Mouse (Mus musculus) heart, embryonic 15.5 days (tissue): Measurements from ENCODE around the gene Pou2f3. TPM values are rescaled to one million over a fixed set of nuclear protein-coding genes. Genes with fewer than 3 reads are reported as not detected.

Experiments
- ATAC-seq: fragments of 200-750 bp; cut with Nextera tagmentation; replicated peaks from 2 replicates; pipeline ENCODE4 v1.8.0; 2017; ENCODE audit warnings: low read depth, moderate TSS enrichment; ENCODE audit not compliant: insufficient number of reproducible peaks, insufficient read depth, low FRiP score
- H3K27ac ChIP-seq: fragments of 300-500 bp; sonication (generic); 2 replicates; pipeline ENCODE4 v1.5.1; 2015; ENCODE audit warnings: mild to moderate bottlenecking, inconsistent platforms
- H3K27me3 ChIP-seq: fragments of 300-500 bp; sonication (generic); 2 replicates; pipeline ENCODE4 v1.6.1; 2015; ENCODE audit warnings: inconsistent platforms
- H3K36me3 ChIP-seq: fragments of 300-500 bp; sonication (generic); 2 replicates; pipeline ENCODE4 v1.6.1; 2015; ENCODE audit warnings: mild to moderate bottlenecking, inconsistent platforms
- H3K4me1 ChIP-seq: fragments of 300-500 bp; sonication (generic); replicated peaks from 2 replicates; pipeline ENCODE4 v1.6.1; 2015; ENCODE audit warnings: inconsistent platforms
- H3K4me2 ChIP-seq: fragments of 300-500 bp; sonication (generic); 2 replicates; pipeline ENCODE4 v1.6.1; 2015; ENCODE audit warnings: inconsistent platforms, mild to moderate bottlenecking, moderate library complexity
- H3K4me3 ChIP-seq: fragments of 300-500 bp; sonication (generic); 2 replicates; pipeline ENCODE4 v1.5.1; 2015; ENCODE audit warnings: mild to moderate bottlenecking, inconsistent platforms
- H3K9ac ChIP-seq: fragments of 300-500 bp; sonication (generic); 2 replicates; pipeline ENCODE4 v1.6.1; 2015; ENCODE audit warnings: mild to moderate bottlenecking, inconsistent platforms
- H3K9me3 ChIP-seq: fragments of 300-500 bp; sonication (generic); replicated peaks from 2 replicates; pipeline ENCODE4 v1.6.1; 2016; ENCODE audit warnings: inconsistent platforms
- WGBS: fragments of 180-500 bp; shearing (Covaris S2); methylation state at CpG from one replicate; pipeline ENCODE4 v1.1.7; 2015; ENCODE audit warnings: mixed read lengths; 5-methylcytosine and 5-hydroxymethylcytosine counted together
- polyA plus RNA-seq: library from polyadenylated mRNA; unstranded; fragments of >200 nt; fragmentation: Nextera tagmentation; extraction: Ambion mirVana; gene quantifications from 2 replicates; pipeline ENCODE4 v1.2.1, GENCODE M21; 2015

Gene Pou2f3
- polyA plus RNA-seq, 1 experiment from 2014 or later: 0.11 TPM

GRCm38 (mm10) chr9:43206022-43206390, 4.2 kb downstream of the Pou2f3 start:
- H3K4me2 ChIP-seq: peak overlapping the region; percentile 63
- H3K36me3 ChIP-seq: no peaks in the 10 kb centered on the region
- peaks cover 24% of the 10 kb centered on the region for H3K4me1 ChIP-seq
- H3K9ac ChIP-seq: no peak overlapping the region
- no peak overlapping the region for H3K27ac ChIP-seq
- H3K9me3 ChIP-seq: no peaks in the 10 kb centered on the region
- WGBS: 4% methylated on average over 15 of the region's 15 CpGs
- H3K4me3 ChIP-seq: peak overlapping the region; percentile 37
- no peak for ATAC-seq
- H3K27me3 ChIP-seq: peaks cover 72% of the 10 kb centered on the region

DNA sequence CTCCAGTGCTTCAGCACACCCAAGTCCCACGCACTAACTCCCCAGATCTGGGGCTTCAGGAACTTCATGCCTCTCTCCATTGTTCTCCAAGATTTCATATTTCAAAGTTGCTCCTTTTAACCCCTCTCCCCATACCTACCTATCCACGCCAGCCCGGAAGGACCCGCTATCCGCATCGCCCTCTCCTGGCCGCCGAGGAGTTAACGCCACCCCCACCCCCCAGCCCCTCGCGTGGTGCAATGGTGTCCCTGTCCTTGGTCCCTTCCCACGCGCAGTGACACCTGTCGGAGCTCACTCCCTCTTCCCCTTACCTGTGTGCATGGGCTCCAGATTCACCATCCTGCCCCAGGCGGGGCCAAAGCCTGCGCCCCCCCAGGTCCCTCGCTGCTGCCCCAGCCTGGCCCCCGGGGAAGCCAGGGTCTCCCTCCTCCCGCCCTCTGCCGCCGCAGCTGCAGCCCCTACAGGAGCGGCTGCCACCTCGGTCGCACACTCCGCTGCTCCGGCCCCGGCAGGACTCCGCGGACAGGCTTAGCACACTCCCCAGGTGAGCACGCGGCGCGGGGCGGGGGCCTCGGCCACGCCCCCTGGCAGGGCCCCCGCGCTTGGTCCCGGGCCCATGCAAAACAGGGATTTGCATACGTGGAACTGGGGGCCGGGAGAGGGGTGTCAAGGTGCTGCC, 4.7 kb downstream of the Pou2f3 start:
- H3K4me3 ChIP-seq: peak overlapping the region; percentile 37
- whole genome bisulfite sequencing: under 1% methylated on average over 41 of the region's 41 CpGs
- no peaks in the 10 kb centered on the region for H3K36me3 ChIP-seq
- H3K9me3 ChIP-seq: no peaks in the 10 kb centered on the region
- no peak; the same call in 1 of the 2 replicates for ATAC-seq
- peaks cover 19% of the 10 kb centered on the region for H3K4me1 ChIP-seq
- no peak overlapping the region for H3K9ac ChIP-seq
- peak overlapping the region; percentile 63 for H3K4me2 ChIP-seq
- peaks cover 78% of the 10 kb centered on the region for H3K27me3 ChIP-seq
- H3K27ac ChIP-seq: no peak overlapping the region

GRCm38 (mm10) chr9:43200212-43200611, 10.0 kb downstream of the Pou2f3 start:
- no peaks in the 10 kb centered on the region for H3K36me3 ChIP-seq
- H3K4me3 ChIP-seq: no peak overlapping the region
- H3K9me3 ChIP-seq: no peaks in the 10 kb centered on the region
- peaks cover 69% of the 10 kb centered on the region for H3K27me3 ChIP-seq
- H3K27ac ChIP-seq: no peak overlapping the region
- WGBS: 13% methylated on average over 5 of the region's 5 CpGs
- no peak overlapping the region for H3K4me2 ChIP-seq
- ATAC-seq: no peak
- peaks cover 2% of the 10 kb centered on the region for H3K4me1 ChIP-seq
- no peak overlapping the region for H3K9ac ChIP-seq

- no peaks in the 10 kb centered on the region for H3K4me1 ChIP-seq
- H3K9me3 ChIP-seq: no peaks in the 10 kb centered on the region
- no peak for ATAC-seq
- no peak overlapping the region for H3K4me2 ChIP-seq
- no peak overlapping the region for H3K27ac ChIP-seq
- 20% methylated on average over 9 of the region's 9 CpGs for WGBS
- no peaks in the 10 kb centered on the region for H3K36me3 ChIP-seq
- no peak overlapping the region for H3K4me3 ChIP-seq
- H3K27me3 ChIP-seq: peaks cover 34% of the 10 kb centered on the region
- no peak overlapping the region for H3K9ac ChIP-seq
Measured at GRCm38 (mm10) chr9:43194001-43194400, 16.2 kb downstream of the Pou2f3 start.

GRCm38 (mm10) chr9:43191561-43191960, 18.6 kb downstream of the Pou2f3 start:
- Histone ChIP-seq H3K4me1 (no peaks in the 10 kb centered on the region), H3K9me3 (no peaks in the 10 kb centered on the region), H3K4me2 (no peak overlapping the region), H3K4me3 (no peak overlapping the region), H3K36me3 (no peaks in the 10 kb centered on the region), H3K27ac (no peak overlapping the region), H3K27me3 (peaks cover 26% of the 10 kb centered on the region), H3K9ac (no peak overlapping the region)
- WGBS: 47% methylated on average over 4 of the region's 4 CpGs
- ATAC-seq: no peak

- 47% methylated on average over 3 of the region's 3 CpGs for WGBS
- ATAC-seq: no peak
- H3K27me3 ChIP-seq: peaks cover 25% of the 10 kb centered on the region
Measured at GRCm38 (mm10) chr9:43189021-43189356, 21.2 kb downstream of the Pou2f3 start.

GRCm38 (mm10) chr9:43188309-43189020, 21.7 kb downstream of the Pou2f3 start:
- no peak overlapping the region for H3K27ac ChIP-seq
- H3K9me3 ChIP-seq: no peaks in the 10 kb centered on the region
- peaks cover 20% of the 10 kb centered on the region for H3K27me3 ChIP-seq
- H3K4me3 ChIP-seq: no peak overlapping the region
- H3K9ac ChIP-seq: no peak overlapping the region
- no peak for ATAC-seq
- H3K36me3 ChIP-seq: no peaks in the 10 kb centered on the region
- no peak overlapping the region for H3K4me2 ChIP-seq
- WGBS: 64% methylated on average over 12 of the region's 12 CpGs
- H3K4me1 ChIP-seq: no peaks in the 10 kb centered on the region

More at GRCm38 (mm10) chr9:43189021-43189356, 21.2 kb downstream of the Pou2f3 start:
- Histone ChIP-seq H3K4me2 (no peak overlapping the region), H3K9ac (no peak overlapping the region), H3K36me3 (no peaks in the 10 kb centered on the region), H3K27ac (no peak overlapping the region), H3K4me1 (no peaks in the 10 kb centered on the region), H3K9me3 (no peaks in the 10 kb centered on the region), H3K4me3 (no peak overlapping the region)

GRCm38 (mm10) chr9:43179614-43180013, 30.6 kb downstream of the Pou2f3 start:
- Histone ChIP-seq H3K36me3 (no peaks in the 10 kb centered on the region), H3K4me1 (peaks cover 6% of the 10 kb centered on the region), H3K4me2 (peak overlapping the region; percentile 17; the same call in 1 of the 2 replicates), H3K27ac (no peak overlapping the region; the same call in 1 of the 2 replicates), H3K9ac (no peak overlapping the region), H3K27me3 (no peaks in the 10 kb centered on the region; the same call in 1 of the 2 replicates), H3K9me3 (no peaks in the 10 kb centered on the region), H3K4me3 (no peak overlapping the region)
- no peak for ATAC-seq
- WGBS: 25% methylated on average over 5 of the region's 5 CpGs

DNA sequence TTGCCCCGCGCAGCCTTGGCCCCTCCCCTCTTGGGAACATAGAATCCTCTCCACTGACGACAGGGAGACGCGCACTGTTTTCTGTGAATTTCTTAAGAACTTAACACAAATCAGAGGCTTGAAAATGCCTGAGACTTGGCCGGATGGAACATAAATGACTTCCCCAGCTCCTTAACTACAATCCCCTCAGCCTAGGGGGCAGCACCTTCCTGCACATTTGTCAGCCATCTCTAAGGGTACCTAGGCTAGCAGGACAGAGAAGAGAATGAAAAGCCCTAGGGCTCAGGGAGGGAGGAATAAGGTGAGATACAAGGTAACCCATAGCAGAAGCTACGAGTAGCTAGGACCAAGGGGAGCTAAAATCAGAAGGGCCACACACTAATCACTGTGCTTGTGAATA, 32.0 kb downstream of the Pou2f3 start:
- Histone ChIP-seq H3K36me3 (no peaks in the 10 kb centered on the region), H3K9ac (no peak overlapping the region), H3K4me3 (no peak overlapping the region), H3K27ac (no peak overlapping the region), H3K4me1 (peaks cover 6% of the 10 kb centered on the region), H3K4me2 (no peak overlapping the region), H3K27me3 (no peaks in the 10 kb centered on the region; the same call in 1 of the 2 replicates), H3K9me3 (no peaks in the 10 kb centered on the region)
- no peak for ATAC-seq
- WGBS: 58% methylated on average over 7 of the region's 7 CpGs

DNA sequence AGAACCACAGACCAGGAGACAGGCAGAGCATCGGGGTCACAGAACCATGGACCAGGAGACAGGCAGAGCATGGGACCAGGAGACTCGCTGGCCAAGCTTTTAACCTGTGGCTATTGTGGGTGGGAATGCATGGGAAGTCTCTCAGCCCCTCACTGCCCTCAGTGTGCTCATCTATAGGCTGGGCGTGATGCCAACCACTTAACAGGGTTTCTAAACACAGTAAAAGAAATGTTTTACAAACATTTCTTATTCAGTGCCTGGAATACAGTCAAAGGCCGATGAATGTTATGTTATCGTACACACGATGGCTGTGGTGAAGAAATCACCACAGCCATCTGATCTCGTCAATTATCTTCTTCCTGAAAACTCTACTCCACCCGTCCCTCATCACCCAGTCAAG, 43.1 kb downstream of the Pou2f3 start:
- H3K9ac ChIP-seq: no peak overlapping the region
- H3K4me1 ChIP-seq: no peaks in the 10 kb centered on the region
- WGBS: 69% methylated on average over 8 of the region's 8 CpGs
- no peak overlapping the region for H3K4me2 ChIP-seq
- H3K27me3 ChIP-seq: no peaks in the 10 kb centered on the region
- no peak overlapping the region for H3K4me3 ChIP-seq
- ATAC-seq: no peak
- no peaks in the 10 kb centered on the region for H3K9me3 ChIP-seq
- no peaks in the 10 kb centered on the region for H3K36me3 ChIP-seq
- no peak overlapping the region for H3K27ac ChIP-seq

- Histone ChIP-seq H3K36me3 (no peaks in the 10 kb centered on the region), H3K27ac (no peak overlapping the region)
- ATAC-seq: no peak
Measured at GRCm38 (mm10) chr9:43166346-43166745, 43.8 kb downstream of the Pou2f3 start.

DNA sequence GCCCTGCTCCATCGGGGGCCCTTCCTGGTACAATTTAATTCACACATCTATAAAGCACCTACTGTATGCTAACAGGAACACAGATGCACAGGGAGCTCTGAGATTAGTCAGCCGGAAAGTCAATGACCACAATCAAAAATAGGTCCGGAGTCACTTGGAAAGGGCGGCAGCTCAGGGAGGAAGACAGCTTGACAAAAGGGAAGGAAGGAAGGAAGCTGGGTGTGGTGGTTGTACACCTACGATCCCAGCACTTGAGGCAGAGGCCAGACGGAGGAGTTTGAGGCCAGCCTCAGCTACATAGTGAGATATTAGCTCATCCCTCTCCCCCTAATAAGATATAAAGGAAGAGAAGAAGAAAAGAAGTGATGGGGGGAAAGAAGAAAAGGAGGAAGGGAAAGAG, 54.2 kb downstream of the Pou2f3 start:
- WGBS: 52% methylated on average over 6 of the region's 6 CpGs

More at GRCm38 (mm10) chr9:43166346-43166745, 43.8 kb downstream of the Pou2f3 start:
- Histone ChIP-seq H3K9ac (no peak overlapping the region), H3K4me3 (no peak overlapping the region), H3K9me3 (no peaks in the 10 kb centered on the region), H3K4me2 (no peak overlapping the region), H3K4me1 (no peaks in the 10 kb centered on the region), H3K27me3 (no peaks in the 10 kb centered on the region)
- 67% methylated on average over 6 of the region's 6 CpGs for WGBS

More for the DNA sequence above, 54.2 kb downstream of the Pou2f3 start:
- Histone ChIP-seq H3K9me3 (no peaks in the 10 kb centered on the region), H3K9ac (no peak overlapping the region), H3K27me3 (peaks cover 26% of the 10 kb centered on the region), H3K27ac (no peak overlapping the region), H3K4me3 (no peak overlapping the region), H3K36me3 (no peaks in the 10 kb centered on the region), H3K4me1 (peaks cover 1% of the 10 kb centered on the region; the same call in 1 of the 2 replicates), H3K4me2 (no peak overlapping the region)
- ATAC-seq: no peak
